Mouse (Mus musculus) hindbrain, postnatal 0 days (tissue): ENCODE results near the gene Rdh19. TPM values are rescaled to one million over a fixed set of nuclear protein-coding genes. Genes with fewer than 3 reads are reported as not detected.

Experiments used
- ATAC-seq: fragments of 200-750 bp; cut with Nextera tagmentation; 2 replicates; pipeline ENCODE4 v1.8.0; 2017; ENCODE audit warnings: mild to moderate bottlenecking, moderate TSS enrichment, moderate library complexity
- DNase-seq: peaks from one replicate; pipeline ENCODE4 v3.0.0-alpha.2; 2015; ENCODE audit warnings: low spot score
- H3K27ac ChIP-seq: fragments of 300-500 bp; sonication (generic); 2 replicates; pipeline ENCODE4 v1.5.1; 2014; ENCODE audit warnings: mild to moderate bottlenecking
- H3K27me3 ChIP-seq: fragments of 300-500 bp; sonication (generic); 2 replicates; pipeline ENCODE4 v1.6.1; 2014; ENCODE audit warnings: low read length, mixed read lengths; ENCODE audit not compliant: insufficient read depth
- H3K36me3 ChIP-seq: fragments of 300-500 bp; sonication (generic); 2 replicates; pipeline ENCODE4 v1.6.1; 2014; ENCODE audit warnings: low read length, mixed read lengths; ENCODE audit not compliant: insufficient read depth
- H3K4me1 ChIP-seq: fragments of 300-500 bp; sonication (generic); 2 replicates; pipeline ENCODE4 v1.6.1; 2014; ENCODE audit warnings: antibody characterized with exemption, low read length, mixed read lengths; ENCODE audit not compliant: insufficient read depth
- H3K4me2 ChIP-seq: fragments of 300-500 bp; sonication (generic); 2 replicates; pipeline ENCODE4 v1.6.1; 2014; ENCODE audit warnings: low read depth, mild to moderate bottlenecking, low read length, moderate library complexity, mixed read lengths
- H3K4me3 ChIP-seq: fragments of 300-500 bp; sonication (generic); 2 replicates; pipeline ENCODE4 v1.5.1; 2014; ENCODE audit warnings: low read length
- H3K9ac ChIP-seq: fragments of 300-500 bp; sonication (generic); replicated peaks from 2 replicates; pipeline ENCODE4 v1.6.1; 2014; ENCODE audit warnings: mild to moderate bottlenecking, low read length, moderate library complexity, mixed read lengths
- H3K9me3 ChIP-seq: fragments of 300-500 bp; sonication (generic); 2 replicates; pipeline ENCODE4 v1.6.1; 2016; ENCODE audit warnings: low read length, mixed read lengths
- CTCF ChIP-seq: IDR thresholded peaks from 2 replicates; pipeline ENCODE4 v1.5.1; 2016; ENCODE audit warnings: antibody characterized with exemption, control low read depth, low read depth
- WGBS: fragments of 180-500 bp; shearing (Covaris S2); extraction: QIAGEN DNeasy Blood & Tissue Kit; methylation state at CpG from one replicate; pipeline ENCODE4 v1.1.7; 2014; 5-methylcytosine and 5-hydroxymethylcytosine counted together
- polyA plus RNA-seq: library from polyadenylated mRNA; unstranded; fragments of >200 nt; fragmentation: Nextera tagmentation; extraction: Ambion mirVana; gene quantifications from 2 replicates; pipeline ENCODE4 v1.2.1, GENCODE M21; 2015
- total RNA-seq: library from RNA; depleted of rRNA; stranded (reverse); fragments of >200 nt; gene quantifications from 2 replicates; pipeline ENCODE4 v1.2.3, GENCODE M21; 2014

Gene Rdh19
- total and polyA plus RNA-seq, 2 experiments from 2014 or later = not detected

GRCm38 (mm10) chr10:127848089-127848488 is 1.6 kb upstream of the Rdh19 start:
- 90% methylated on average over 1 of the region's 1 CpGs for WGBS
- TF ChIP-seq CTCF = no peak
- no peak for ATAC-seq

DNA sequence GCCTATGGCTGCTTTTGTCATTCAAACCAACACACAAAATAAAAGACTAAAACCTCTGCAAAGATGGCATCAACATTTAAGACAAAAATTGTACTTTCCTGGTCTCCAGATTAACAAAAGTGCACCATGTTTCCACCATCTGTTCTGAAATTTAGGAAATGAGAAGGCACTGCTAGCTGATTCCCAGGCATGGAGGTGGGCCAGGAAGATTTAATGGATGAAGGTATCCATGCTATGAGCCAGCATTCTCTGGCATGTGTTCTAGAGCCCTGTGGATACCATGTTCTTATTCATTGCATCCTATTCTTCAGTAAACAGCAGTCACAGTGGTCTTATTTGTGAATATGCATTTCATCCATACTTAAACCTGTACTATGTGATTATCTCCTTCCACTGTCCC is 6.6 kb downstream of the Rdh19 start:
- Histone ChIP-seq H3K4me1 (no peaks in the 10 kb centered on the region), H3K36me3 (no peaks in the 10 kb centered on the region), H3K4me3 (no peak overlapping the region), H3K9ac (no peak overlapping the region), H3K27ac (no peak overlapping the region), H3K9me3 (no peaks in the 10 kb centered on the region), H3K4me2 (no peak overlapping the region), H3K27me3 (no peaks in the 10 kb centered on the region)
- no peak for TF ChIP-seq CTCF
- DNase-seq (peak; percentile 2), ATAC-seq (no peak)

More at GRCm38 (mm10) chr10:127848089-127848488, 1.6 kb upstream of the Rdh19 start:
- Histone ChIP-seq H3K27me3 (no peaks in the 10 kb centered on the region), H3K9me3 (no peaks in the 10 kb centered on the region), H3K27ac (no peak overlapping the region), H3K4me1 (no peaks in the 10 kb centered on the region), H3K4me2 (no peak overlapping the region), H3K4me3 (no peak overlapping the region), H3K36me3 (no peaks in the 10 kb centered on the region), H3K9ac (no peak overlapping the region)
- DNase-seq = no peak

DNA sequence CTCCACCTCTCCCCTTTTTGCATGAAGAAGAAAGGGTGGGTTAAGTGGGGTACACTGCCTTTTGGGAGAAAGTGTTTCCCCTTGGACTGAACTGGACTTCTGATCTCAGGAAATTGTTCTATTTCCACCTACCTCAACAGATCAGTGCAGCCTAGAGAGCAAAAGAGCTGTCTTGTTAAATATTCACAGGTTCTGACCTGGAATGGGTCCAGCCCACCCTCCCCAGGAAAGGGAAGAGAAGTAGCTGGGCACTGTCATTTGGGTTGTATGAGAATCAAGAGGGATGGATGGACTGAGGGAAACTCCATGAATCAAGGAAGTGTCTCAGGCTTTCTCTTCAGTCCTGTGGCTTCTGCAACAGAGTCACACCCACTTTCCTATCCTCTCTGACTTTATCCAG is 15.2 kb downstream of the Rdh19 start:
- Histone ChIP-seq H3K4me3 (no peak overlapping the region), H3K27me3 (no peaks in the 10 kb centered on the region), H3K4me1 (no peaks in the 10 kb centered on the region), H3K27ac (no peak overlapping the region), H3K9me3 (no peaks in the 10 kb centered on the region), H3K36me3 (no peaks in the 10 kb centered on the region), H3K9ac (no peak overlapping the region), H3K4me2 (no peak overlapping the region)
- TF ChIP-seq CTCF = no peak
- no peak for DNase-seq
- no peak for ATAC-seq

DNA sequence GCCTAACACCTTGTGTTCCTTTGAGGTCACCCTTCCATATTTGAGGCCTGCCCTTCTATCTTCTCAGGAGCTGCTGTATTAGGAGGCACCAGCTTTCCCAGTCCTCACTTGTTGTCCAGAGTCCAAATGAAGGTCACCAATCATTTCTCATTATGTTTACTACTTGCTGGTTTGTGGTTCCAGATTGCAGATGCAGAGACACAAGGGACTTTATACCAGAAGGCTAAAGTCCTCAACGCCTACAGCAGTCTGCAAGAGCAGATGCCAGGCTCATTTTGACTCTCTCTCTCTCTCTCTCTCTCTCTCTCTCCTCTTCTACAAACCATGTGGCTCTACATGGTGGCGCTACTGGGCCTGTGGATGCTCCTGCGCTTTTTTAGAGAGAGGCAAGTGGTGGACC is 16.5 kb downstream of the Rdh19 start, which contains the start of gene Rdh16f2:
Rdh16f2 (plus strand) TSS at position 243 of the 400 bp plus-strand sequence.
- Histone ChIP-seq H3K4me2 (no peak within 1 kb of the TSS), H3K9me3 (no peaks in the 10 kb centered on the region), H3K36me3 (no peaks in the 10 kb centered on the region), H3K27me3 (no peaks in the 10 kb centered on the region), H3K9ac (no peak within 1 kb of the TSS), H3K27ac (no peak within 1 kb of the TSS), H3K4me1 (no peaks in the 10 kb centered on the region), H3K4me3 (no peak within 1 kb of the TSS)
- TF ChIP-seq CTCF = no peak
- 88% methylated on average over 3 of the region's 3 CpGs for WGBS
- ATAC-seq = no peak
- DNase-seq = no peak

GRCm38 (mm10) chr10:127872484-127872883 is 22.8 kb downstream of the Rdh19 start:
- Histone ChIP-seq H3K27me3 (no peaks in the 10 kb centered on the region), H3K4me1 (no peaks in the 10 kb centered on the region), H3K9ac (no peak overlapping the region), H3K9me3 (no peaks in the 10 kb centered on the region), H3K4me2 (no peak overlapping the region), H3K36me3 (no peaks in the 10 kb centered on the region), H3K27ac (no peak overlapping the region), H3K4me3 (no peak overlapping the region)
- DNase-seq (no peak), ATAC-seq (no peak)
- 81% methylated on average over 4 of the region's 4 CpGs for WGBS
- peak; percentile 31 for TF ChIP-seq CTCF

DNA sequence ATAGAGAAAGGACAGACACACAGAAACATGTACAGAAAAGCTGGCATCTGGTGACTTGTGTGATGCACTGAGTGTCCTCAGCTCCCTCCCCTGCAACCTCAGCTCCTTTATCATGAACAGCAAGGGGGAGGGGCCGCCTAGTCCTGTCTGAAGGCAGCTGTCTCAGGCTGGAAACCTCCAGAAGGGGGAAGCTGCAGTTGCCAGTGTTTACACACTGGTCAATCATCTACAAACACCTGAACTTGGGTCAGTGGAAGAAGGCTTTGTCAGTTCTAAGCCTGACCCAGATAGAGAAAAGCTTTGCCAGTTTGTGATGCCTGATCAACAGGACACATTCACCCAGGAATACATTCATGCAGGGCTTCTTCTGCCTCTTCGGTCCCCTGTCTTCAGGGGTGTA is 28.0 kb downstream of the Rdh19 start:
- DNase-seq (no peak), ATAC-seq (no peak)
- Histone ChIP-seq H3K36me3 (no peaks in the 10 kb centered on the region), H3K9me3 (no peaks in the 10 kb centered on the region), H3K4me3 (no peak overlapping the region), H3K4me1 (no peaks in the 10 kb centered on the region), H3K27me3 (no peaks in the 10 kb centered on the region), H3K9ac (no peak overlapping the region), H3K4me2 (no peak overlapping the region), H3K27ac (no peak overlapping the region)
- no peak for TF ChIP-seq CTCF
- 63% methylated on average over 2 of the region's 2 CpGs for WGBS

DNA sequence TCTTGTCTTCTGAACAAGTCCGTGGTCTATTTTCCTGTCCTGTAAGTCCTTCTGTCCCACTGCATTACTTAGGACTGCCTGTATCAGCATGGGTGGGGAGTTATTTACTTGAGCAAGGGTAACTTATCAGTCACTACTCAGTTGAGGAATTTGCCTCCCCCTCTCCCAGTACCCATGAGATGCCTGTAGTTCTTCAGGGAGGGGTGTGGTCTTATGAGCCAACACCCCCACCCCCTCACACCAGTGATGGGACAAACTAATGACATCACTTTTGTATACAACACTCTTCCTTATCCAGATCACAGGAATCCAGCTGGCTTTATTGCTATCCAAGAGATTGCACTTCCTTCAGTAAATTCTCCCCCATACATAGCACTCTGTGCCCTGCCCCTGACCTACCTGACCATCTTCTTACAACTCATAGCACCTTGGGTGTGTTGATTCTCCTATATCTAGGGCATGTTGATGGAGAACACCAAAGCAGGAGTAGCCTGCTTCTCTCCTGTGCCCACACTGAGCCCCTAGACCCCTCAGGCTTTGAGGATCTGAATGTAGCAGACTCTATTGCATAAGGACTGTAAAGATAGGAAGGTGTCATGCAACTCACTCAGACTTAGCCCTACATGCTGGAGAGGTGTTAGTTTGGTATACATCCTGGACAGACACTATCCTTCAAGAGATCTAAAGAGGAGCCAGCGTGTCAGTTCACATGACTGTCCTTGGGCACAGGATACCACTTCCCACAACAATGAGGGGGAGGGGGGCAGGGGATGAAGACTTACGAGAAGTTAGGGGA is 28.7 kb downstream of the Rdh19 start:
- H3K9me3 ChIP-seq = no peaks in the 10 kb centered on the region
- no peak overlapping the region for H3K4me2 ChIP-seq
- no peaks in the 10 kb centered on the region for H3K36me3 ChIP-seq
- no peaks in the 10 kb centered on the region for H3K27me3 ChIP-seq
- no peak overlapping the region for H3K4me3 ChIP-seq
- 80% methylated on average over 3 of the region's 3 CpGs for WGBS
- H3K27ac ChIP-seq = no peak overlapping the region
- H3K9ac ChIP-seq = no peak overlapping the region
- no peaks in the 10 kb centered on the region for H3K4me1 ChIP-seq
- DNase-seq (no peak), ATAC-seq (no peak)
- TF ChIP-seq CTCF = no peak
